Mouse (Mus musculus) liver, embryonic 12.5 days (tissue): ENCODE measurements around the gene Cdh3. TPM values are rescaled to one million over a fixed set of nuclear protein-coding genes. Genes with fewer than 3 reads are reported as not detected.
"Not testable (repeated sequence)": the region's sequence is repeated elsewhere in the genome, so short reads cannot be mapped to it uniquely, and the experiment has no call there.

Experiments used
- ATAC-seq: fragments of 200-750 bp; cut with Nextera tagmentation; 2 replicates; pipeline ENCODE4 v1.8.0; 2017; ENCODE audit warnings: moderate number of reproducible peaks, mild to moderate bottlenecking, moderate library complexity
- H3K27ac ChIP-seq: fragments of 300-500 bp; sonication (generic); 2 replicates; pipeline ENCODE4 v1.5.1; 2016; ENCODE audit warnings: mild to moderate bottlenecking
- H3K27me3 ChIP-seq: fragments of 300-500 bp; sonication (generic); replicated peaks from 2 replicates; pipeline ENCODE4 v1.6.1; 2016; ENCODE audit warnings: mild to moderate bottlenecking, moderate library complexity
- H3K36me3 ChIP-seq: fragments of 300-500 bp; sonication (generic); 2 replicates; pipeline ENCODE4 v1.6.1; 2016; ENCODE audit warnings: mild to moderate bottlenecking, moderate library complexity
- H3K4me1 ChIP-seq: fragments of 300-500 bp; sonication (generic); 2 replicates; pipeline ENCODE4 v1.6.1; 2016
- H3K4me2 ChIP-seq: fragments of 300-500 bp; sonication (generic); 2 replicates; pipeline ENCODE4 v1.6.1; 2016; ENCODE audit warnings: mild to moderate bottlenecking, moderate library complexity
- H3K4me3 ChIP-seq: fragments of 300-500 bp; sonication (generic); 2 replicates; pipeline ENCODE4 v1.5.1; 2016; ENCODE audit warnings: mild to moderate bottlenecking, moderate library complexity
- H3K9ac ChIP-seq: fragments of 300-500 bp; sonication (generic); 2 replicates; pipeline ENCODE4 v1.6.1; 2016; ENCODE audit warnings: mild to moderate bottlenecking, moderate library complexity
- H3K9me3 ChIP-seq: fragments of 300-500 bp; sonication (generic); replicated peaks from 2 replicates; pipeline ENCODE4 v1.6.1; 2016; ENCODE audit warnings: mild to moderate bottlenecking, moderate library complexity
- WGBS: fragments of 180-500 bp; shearing (Covaris S2); methylation state at CpG from one replicate; pipeline ENCODE4 v1.1.7; 2016; ENCODE audit not compliant: insufficient replicate concordance; 5-methylcytosine and 5-hydroxymethylcytosine counted together
- polyA plus RNA-seq: library from polyadenylated mRNA; unstranded; fragments of >200 nt; fragmentation: Nextera tagmentation; extraction: Ambion mirVana; gene quantifications from 2 replicates; pipeline ENCODE4 v1.2.1, GENCODE M21; 2016

Cdh3 gene
- polyA plus RNA-seq, 1 experiment from 2014 or later = 6.8 TPM

DNA sequence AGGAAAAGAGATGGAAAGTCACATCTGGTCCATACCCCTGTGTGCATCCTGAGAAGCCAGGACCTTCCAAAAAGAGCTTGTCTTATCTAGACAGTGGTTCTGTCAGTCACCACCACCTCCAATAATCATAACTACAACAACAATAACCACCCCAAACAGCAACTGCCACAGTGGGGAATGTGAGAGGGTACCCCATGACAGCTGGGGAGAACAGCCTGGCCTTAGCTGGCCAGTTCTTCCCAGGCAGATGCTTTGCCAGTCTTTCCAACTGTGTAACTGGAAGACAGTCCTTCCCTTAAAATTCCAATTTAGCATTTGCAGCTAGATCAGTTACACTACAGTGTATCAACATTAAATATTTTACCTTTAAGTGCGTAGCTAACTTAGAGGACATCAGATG, 40.2 kb downstream of the Cdh3 start:
- Histone ChIP-seq H3K4me1 (no peaks in the 10 kb centered on the region), H3K27me3 (no peaks in the 10 kb centered on the region), H3K9me3 (no peaks in the 10 kb centered on the region), H3K4me3 (no peak overlapping the region), H3K36me3 (0 out of 2 replicates have a peak, but pooled peaks cover 14% of the 10 kb centered on the region), H3K27ac (no peak overlapping the region), H3K4me2 (no peak overlapping the region), H3K9ac (no peak overlapping the region)
- no peak for ATAC-seq
- 69% methylated on average over 1 of the region's 1 CpGs for WGBS

- Histone ChIP-seq H3K9me3 (no peaks in the 10 kb centered on the region), H3K27me3 (no peaks in the 10 kb centered on the region), H3K4me3 (no peak overlapping the region), H3K4me2 (no peak overlapping the region), H3K4me1 (0 out of 2 replicates have a peak, but pooled peaks cover 2% of the 10 kb centered on the region), H3K36me3 (peaks cover 14% of the 10 kb centered on the region; the same call in 1 of the 2 replicates), H3K9ac (no peak overlapping the region), H3K27ac (no peak overlapping the region)
- ATAC-seq = no peak
- 86% methylated on average over 5 of the region's 5 CpGs for WGBS
These were observed 43.3 kb downstream of the Cdh3 start for GRCm38 (mm10) chr8:106554011-106554410.

DNA sequence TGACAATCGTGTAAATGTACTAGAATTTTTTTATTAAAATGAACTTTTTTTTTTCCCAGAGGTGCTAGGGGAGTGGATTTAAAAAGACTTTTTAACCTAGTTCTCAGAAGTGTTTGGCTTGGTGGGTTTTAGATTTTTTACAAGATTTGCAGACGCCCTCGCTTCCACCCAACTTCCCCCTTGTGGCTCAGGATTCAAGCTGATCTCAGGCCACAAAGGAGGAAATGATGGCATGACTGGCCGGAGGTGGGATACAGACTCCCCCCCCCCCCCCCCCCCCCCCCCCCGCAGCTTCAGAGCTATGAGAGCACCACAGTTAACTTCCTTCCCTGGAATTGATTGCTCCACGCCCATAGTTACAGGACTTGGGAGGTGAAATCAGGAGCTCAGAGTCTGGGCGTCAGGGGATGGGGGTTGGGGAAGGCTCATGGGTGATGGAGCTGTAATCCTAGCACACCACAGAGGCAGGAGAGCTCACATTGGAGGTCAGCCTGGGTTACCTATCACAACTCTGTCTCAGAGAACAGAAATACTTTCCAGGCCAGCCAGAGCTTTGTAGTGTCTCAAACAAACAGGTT, 45.5 kb downstream of the Cdh3 start:
- H3K4me3 ChIP-seq = no peak overlapping the region
- WGBS = 24% methylated on average over 5 of the region's 7 CpGs
- no peaks in the 10 kb centered on the region for H3K9me3 ChIP-seq
- H3K27ac ChIP-seq = no peak overlapping the region
- ATAC-seq = no peak
- peaks cover 14% of the 10 kb centered on the region; the same call in 1 of the 2 replicates for H3K36me3 ChIP-seq
- 0 out of 2 replicates have a peak, but pooled peaks cover 2% of the 10 kb centered on the region for H3K4me1 ChIP-seq
- H3K4me2 ChIP-seq = no peak overlapping the region
- no peaks in the 10 kb centered on the region for H3K27me3 ChIP-seq
- H3K9ac ChIP-seq = no peak overlapping the region

- ATAC-seq = no peak
These were observed 49.2 kb downstream of the Cdh3 start for GRCm38 (mm10) chr8:106559844-106560243.

GRCm38 (mm10) chr8:106561097-106561865, 50.6 kb downstream of the Cdh3 start:
- WGBS = 29% methylated on average over 21 of the region's 21 CpGs
- ATAC-seq = peak; percentile 37
- Histone ChIP-seq H3K4me2 (no peak overlapping the region), H3K9ac (no peak overlapping the region), H3K9me3 (no peaks in the 10 kb centered on the region), H3K4me1 (0 out of 2 replicates have a peak, but pooled peaks cover 2% of the 10 kb centered on the region), H3K27me3 (no peaks in the 10 kb centered on the region), H3K4me3 (no peak overlapping the region), H3K27ac (no peak overlapping the region), H3K36me3 (no peaks in the 10 kb centered on the region; the same call in 1 of the 2 replicates)

More at GRCm38 (mm10) chr8:106559844-106560243, 49.2 kb downstream of the Cdh3 start:
- H3K36me3 ChIP-seq = peaks cover 4% of the 10 kb centered on the region; the same call in 1 of the 2 replicates
- 0 out of 2 replicates have a peak, but pooled peaks cover 2% of the 10 kb centered on the region for H3K4me1 ChIP-seq
- no peak overlapping the region for H3K4me3 ChIP-seq
- WGBS = 42% methylated on average over 9 of the region's 9 CpGs
- no peak overlapping the region for H3K4me2 ChIP-seq
- 0 out of 2 replicates have a peak overlapping the region, but pooled peaks have one; percentile 10 for H3K27ac ChIP-seq
- no peaks in the 10 kb centered on the region for H3K27me3 ChIP-seq
- H3K9ac ChIP-seq = no peak overlapping the region
- H3K9me3 ChIP-seq = no peaks in the 10 kb centered on the region

GRCm38 (mm10) chr8:106563691-106564182, 53.0 kb downstream of the Cdh3 start:
- Histone ChIP-seq H3K9ac (no peak overlapping the region), H3K27ac (no peak overlapping the region), H3K9me3 (no peaks in the 10 kb centered on the region), H3K27me3 (no peaks in the 10 kb centered on the region), H3K4me3 (no peak overlapping the region), H3K4me1 (0 out of 2 replicates have a peak, but pooled peaks cover 2% of the 10 kb centered on the region), H3K4me2 (no peak overlapping the region), H3K36me3 (no peaks in the 10 kb centered on the region)
- ATAC-seq = no peak
- WGBS = 66% methylated on average over 3 of the region's 3 CpGs

DNA sequence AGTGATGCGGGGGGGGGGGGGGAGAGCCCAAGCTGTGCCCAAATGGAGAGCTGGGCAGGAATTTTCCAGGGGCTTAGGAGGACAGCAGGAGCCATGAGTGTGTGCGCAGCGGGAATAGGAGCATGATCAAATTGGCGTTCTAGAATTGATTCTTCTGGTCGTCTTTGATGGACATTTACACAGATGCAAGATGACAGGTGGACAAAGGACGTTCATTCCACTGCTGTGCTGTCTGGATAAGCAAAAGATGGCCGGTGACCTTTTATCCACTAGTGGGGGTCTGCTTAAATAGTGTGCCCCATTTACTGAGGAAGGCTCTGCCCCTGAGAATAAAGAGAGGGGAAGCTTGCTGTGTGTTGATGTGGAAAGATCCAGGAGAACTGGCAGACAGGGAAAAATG, 58.3 kb downstream of the Cdh3 start:
- Histone ChIP-seq H3K9me3 (no peaks in the 10 kb centered on the region), H3K27me3 (no peaks in the 10 kb centered on the region), H3K27ac (no peak overlapping the region), H3K4me1 (no peaks in the 10 kb centered on the region), H3K36me3 (no peaks in the 10 kb centered on the region), H3K4me2 (no peak overlapping the region), H3K9ac (no peak overlapping the region), H3K4me3 (no peak overlapping the region)
- ATAC-seq = no peak
- 71% methylated on average over 7 of the region's 7 CpGs for WGBS

DNA sequence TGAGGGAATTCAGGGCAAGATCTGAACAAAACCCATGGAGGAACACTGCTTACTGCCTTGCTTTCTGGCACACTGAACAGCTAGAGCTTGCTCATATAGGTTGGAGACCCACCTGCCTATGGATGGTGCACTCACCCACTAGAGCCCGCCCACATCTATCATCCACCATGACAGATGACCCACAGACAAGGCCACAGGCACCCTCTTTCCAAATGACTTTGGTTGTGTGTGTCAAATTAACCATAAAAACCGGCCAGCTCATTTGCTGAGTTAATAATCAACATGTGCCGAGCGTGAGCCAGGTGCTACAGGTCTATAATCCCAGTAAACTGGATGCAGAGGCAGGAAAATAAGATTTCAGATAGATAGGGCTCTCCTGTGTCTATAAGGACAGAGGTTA, 59.7 kb downstream of the Cdh3 start:
- no peak overlapping the region for H3K27ac ChIP-seq
- no peak for ATAC-seq

DNA sequence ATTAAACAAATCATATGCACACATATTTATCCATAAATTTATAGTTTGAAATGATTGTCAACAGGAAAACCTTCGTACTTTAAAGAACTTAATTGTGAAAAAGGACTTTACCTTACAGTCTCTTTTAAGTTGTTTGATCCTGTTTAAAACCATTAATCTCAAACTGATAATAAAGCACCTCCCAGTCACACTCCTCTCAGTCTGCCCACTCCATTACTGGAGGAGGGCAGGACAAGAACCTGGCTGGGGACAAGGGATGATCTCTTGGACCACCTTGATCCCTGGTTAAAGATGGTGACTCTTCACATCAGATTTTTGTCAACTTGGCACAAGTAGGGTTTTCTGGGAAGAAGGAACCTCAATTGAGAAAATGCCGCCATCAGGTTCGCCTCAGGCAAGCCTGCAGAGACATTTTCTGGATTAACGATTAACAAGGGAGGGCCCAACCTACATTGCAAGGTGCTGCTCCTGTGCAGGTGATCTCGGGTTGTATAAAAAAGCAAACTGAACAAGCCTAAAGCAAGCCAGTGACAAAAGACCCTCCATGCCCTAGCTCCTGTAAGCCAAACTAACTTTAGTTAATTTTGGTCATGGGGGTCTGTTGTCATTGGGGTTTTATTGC, 61.0 kb downstream of the Cdh3 start:
- ATAC-seq = no peak
- no peak overlapping the region for H3K4me3 ChIP-seq
- no peaks in the 10 kb centered on the region for H3K27me3 ChIP-seq
- 51% methylated on average over 5 of the region's 5 CpGs for WGBS
- no peaks in the 10 kb centered on the region for H3K4me1 ChIP-seq
- H3K4me2 ChIP-seq = no peak overlapping the region
- H3K36me3 ChIP-seq = no peaks in the 10 kb centered on the region
- H3K9ac ChIP-seq = no peak overlapping the region
- H3K27ac ChIP-seq = no peak overlapping the region
- no peaks in the 10 kb centered on the region for H3K9me3 ChIP-seq

More for the DNA sequence above, 59.7 kb downstream of the Cdh3 start:
- no peaks in the 10 kb centered on the region for H3K27me3 ChIP-seq
- H3K4me1 ChIP-seq = no peaks in the 10 kb centered on the region
- no peak overlapping the region for H3K9ac ChIP-seq
- no peak overlapping the region for H3K4me3 ChIP-seq
- 59% methylated on average over 4 of the region's 4 CpGs for WGBS
- no peak overlapping the region for H3K4me2 ChIP-seq
- H3K36me3 ChIP-seq = no peaks in the 10 kb centered on the region
- no peaks in the 10 kb centered on the region for H3K9me3 ChIP-seq

DNA sequence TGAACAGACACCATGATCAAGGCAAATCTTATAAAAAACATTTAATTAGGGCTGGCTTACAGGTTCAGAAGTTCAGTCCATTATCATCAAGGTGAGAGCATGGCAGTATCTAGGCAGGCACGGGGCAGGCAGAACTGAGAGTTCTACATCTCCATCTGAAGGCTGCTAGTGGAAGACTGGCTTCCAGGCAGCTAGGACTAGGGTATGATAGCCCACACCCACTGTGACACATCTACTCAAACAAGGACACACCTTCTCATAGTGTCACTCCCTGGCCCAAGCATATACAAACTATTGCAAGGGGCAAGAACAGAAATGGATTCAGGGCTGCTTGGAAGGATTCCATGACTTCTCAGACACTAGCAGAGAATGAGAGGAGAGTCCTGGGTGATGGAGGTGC, 61.5 kb downstream of the Cdh3 start:
- not testable (repeated sequence) for H3K4me3 ChIP-seq, H3K4me2 ChIP-seq, H3K9me3 ChIP-seq, H3K4me1 ChIP-seq, H3K9ac ChIP-seq, H3K27ac ChIP-seq, H3K27me3 ChIP-seq, H3K36me3 ChIP-seq, ATAC-seq
- WGBS = 37% methylated on average over 1 of the region's 1 CpGs

- H3K4me2 ChIP-seq, H3K27ac ChIP-seq, H3K36me3 ChIP-seq, H3K9ac ChIP-seq, H3K27me3 ChIP-seq, ATAC-seq, H3K9me3 ChIP-seq, H3K4me3 ChIP-seq, H3K4me1 ChIP-seq: not testable (repeated sequence)
- 32% methylated on average over 20 of the region's 20 CpGs for WGBS
These were observed 62.5 kb downstream of the Cdh3 start, which contains the start of gene Gm10073 for GRCm38 (mm10) chr8:106573168-106573567. TSS of gene Gm10073 (minus strand) at chr8:106573461.

- 23% methylated on average over 4 of the region's 4 CpGs for WGBS
- Histone ChIP-seq H3K36me3 (no peaks in the 10 kb centered on the region), H3K4me2 (no peak overlapping the region), H3K27me3 (no peaks in the 10 kb centered on the region), H3K27ac (no peak overlapping the region), H3K4me1 (peaks cover 8% of the 10 kb centered on the region; the same call in 1 of the 2 replicates), H3K9me3 (no peaks in the 10 kb centered on the region), H3K4me3 (no peak overlapping the region), H3K9ac (no peak overlapping the region)
- ATAC-seq = no peak
These were observed 63.6 kb downstream of the Cdh3 start for GRCm38 (mm10) chr8:106574283-106574682.
